Mouse (Mus musculus) liver (tissue): Measurements from ENCODE around the gene Slc22a15.

Experiments used
- DNase-seq: peaks from one replicate; pipeline ENCODE4 v3.0.0-alpha.2; 2020; ENCODE audit warnings: mixed read lengths

Slc22a15 gene

DNA sequence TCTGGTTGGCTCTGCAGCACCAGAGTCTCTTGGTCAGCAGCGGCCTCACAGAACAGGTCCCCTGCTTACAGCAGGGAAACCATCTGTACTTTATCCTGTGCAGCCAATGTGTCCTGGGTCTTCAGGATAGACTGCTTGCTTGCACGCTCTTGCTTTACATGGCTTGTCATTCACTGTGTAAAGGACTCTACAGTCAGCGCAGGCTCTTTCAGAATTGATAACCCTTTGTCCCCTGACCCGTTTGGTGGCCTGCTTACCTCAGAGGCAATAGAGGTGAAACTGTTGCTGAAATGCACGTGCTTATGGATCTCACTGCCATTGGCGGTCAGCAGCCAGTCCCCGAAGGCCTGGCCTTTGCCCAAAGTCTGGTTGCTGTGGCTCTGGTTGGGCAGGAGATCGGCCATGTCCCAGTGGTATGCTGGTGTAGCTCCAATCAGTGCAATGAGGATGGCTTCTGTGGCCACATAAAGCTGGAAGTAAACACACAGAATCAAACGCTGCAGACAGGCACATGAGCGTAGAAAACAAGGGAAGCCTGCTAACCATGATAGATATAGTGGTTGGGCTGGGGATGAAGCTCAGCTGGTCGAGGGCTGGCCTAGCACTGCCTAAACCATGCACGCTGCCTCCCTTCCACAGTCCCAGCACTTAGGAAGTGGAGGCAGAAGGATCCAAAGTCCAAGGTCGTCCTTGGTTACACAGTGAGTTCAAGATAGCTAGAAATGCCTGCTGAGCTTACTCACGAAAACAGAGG is 9.0 kb downstream of the Slc22a15 start:
- DNase-seq, result peak; percentile 38

DNA sequence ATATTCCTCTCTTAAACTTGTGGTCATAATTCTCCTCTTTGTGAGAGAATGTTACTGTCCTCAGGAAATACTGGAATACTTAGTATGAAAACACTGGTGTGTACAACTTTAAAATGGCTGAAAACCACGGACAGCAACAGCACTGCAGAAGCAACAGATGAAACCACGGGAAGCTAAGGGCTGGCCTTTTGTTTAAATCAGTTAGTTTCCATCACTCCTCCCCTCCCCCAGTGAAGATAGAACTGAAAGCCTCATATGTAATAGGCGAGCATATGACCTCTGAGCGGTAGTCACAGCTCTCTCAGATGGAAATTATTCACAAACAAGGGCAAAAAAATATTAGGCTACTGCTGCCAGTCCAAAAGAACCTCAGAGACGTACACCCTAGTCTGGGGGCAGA is 10.0 kb downstream of the Slc22a15 start:
- DNase-seq, result no peak

GRCm38 (mm10) chr3:101912041-101912440 is 12.2 kb downstream of the Slc22a15 start:
- no peak for DNase-seq

- no peak for DNase-seq
These were observed 17.2 kb downstream of the Slc22a15 start for GRCm38 (mm10) chr3:101907049-101907448.

- no peak for DNase-seq
These were observed 19.5 kb downstream of the Slc22a15 start for GRCm38 (mm10) chr3:101904776-101905175.

GRCm38 (mm10) chr3:101903091-101903490 is 21.2 kb downstream of the Slc22a15 start:
- no peak for DNase-seq

- DNase-seq, result no peak
These were observed 21.9 kb downstream of the Slc22a15 start for GRCm38 (mm10) chr3:101902344-101902743.

DNA sequence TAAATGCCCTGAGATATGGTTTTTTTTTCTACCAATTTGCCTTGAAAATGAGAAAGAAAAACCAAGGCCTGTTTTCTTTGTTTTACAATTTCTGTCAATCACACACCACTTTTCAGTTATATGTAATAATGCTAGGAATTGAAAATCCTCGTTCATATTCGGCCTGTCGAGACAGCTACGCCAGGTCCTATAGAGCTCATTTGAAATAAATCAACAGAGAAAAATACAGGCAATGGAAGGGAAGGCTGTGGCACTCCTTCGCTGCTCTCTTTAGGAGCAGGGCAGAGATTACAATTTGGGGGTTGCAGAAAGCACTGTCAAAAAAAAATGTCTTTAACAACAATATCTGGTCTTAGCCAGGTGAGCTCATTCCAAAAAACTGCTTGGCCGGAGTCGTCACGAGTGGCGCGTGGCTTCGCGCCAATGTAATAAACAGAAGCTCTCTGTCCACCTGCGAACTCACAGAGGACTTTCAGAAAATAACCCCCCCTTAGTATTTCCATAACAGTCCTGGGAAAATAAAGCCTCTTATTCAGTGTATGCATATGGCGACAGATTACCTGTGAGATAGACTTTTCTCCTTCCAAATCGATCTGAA is 26.8 kb downstream of the Slc22a15 start:
- no peak for DNase-seq

DNA sequence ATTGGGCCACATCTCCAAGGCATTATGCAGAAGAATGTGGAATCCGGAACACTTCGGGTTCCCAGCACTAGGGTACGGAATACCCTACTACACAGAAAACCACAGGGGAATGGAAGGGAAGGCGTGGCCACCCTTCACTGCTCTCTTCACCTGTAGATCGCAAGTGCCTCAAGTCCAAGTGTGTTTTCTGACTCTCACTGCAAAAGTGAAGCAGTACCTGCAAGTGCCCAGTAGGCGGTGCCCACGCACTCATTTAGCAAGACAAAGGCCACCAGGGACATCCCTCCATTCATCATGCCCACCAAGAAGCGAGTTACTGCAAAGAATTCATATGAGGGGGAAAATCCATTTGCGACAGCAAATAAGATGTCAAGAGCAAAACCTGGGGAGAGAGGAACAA is 27.4 kb downstream of the Slc22a15 start:
- peak; percentile 68 for DNase-seq

DNA sequence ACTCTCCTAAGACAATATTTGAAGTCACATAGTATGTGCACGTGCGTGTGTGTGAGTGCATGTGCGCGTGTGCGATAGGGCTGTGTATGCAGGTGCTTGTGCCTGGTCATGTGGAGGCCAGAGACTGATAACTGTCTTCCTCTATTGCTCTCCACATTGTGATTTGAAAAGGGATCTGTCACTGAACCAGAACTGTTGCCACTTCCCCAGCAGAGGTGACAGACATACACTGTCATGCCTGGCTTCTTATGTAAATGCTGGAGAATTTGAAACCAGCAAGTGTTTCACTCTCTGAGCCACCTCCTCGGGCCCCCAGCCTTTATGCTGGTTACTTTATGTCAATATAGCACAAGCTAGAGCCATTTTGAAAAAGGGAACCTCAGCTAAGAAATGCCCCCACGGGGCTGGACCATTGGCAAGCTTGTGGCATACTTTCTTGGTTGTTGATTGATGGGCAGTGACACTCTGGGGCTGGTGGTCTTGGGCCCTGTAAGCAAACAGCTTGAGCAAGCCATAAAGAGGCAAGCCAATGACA is 28.8 kb downstream of the Slc22a15 start:
- no peak for DNase-seq

DNA sequence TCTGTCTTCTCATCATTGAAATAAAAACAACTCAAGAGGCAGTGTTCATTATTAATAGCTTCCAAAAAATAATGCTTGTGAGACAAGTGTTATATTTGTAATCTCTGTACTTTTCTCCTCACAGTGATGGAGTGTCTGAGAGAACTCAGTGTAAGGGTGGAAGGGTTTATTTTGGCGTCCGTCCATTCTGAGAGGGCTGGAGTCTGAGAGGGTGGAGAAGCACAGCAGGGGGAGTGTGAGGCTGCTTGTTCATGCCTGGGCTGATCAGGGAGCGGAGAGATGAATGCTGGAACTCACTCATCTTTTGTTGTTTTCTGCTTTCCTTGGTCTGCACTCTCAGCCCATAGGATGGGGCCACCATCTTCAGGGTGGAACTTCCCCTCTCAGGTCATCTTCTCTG is 38.7 kb downstream of the Slc22a15 start:
- no peak for DNase-seq

DNA sequence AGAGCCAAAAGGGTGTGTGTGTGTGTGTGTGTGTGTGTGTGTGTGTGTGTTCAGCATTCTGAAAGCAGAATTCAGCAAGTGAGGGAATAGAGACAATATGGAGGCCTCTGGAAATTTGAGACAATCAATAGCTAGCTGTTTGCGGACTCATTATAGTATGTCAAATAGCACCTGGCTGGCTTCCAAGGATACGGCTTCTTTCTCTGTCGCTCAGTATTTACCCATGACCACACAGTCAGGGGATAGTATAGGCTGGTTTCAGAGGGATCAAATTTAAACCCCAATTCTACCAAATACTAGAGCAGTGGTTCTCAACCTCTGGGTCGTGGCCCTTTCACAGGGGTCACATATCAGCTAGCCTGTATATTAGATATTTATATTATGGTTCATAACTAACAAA is 39.2 kb downstream of the Slc22a15 start:
- no peak for DNase-seq

DNA sequence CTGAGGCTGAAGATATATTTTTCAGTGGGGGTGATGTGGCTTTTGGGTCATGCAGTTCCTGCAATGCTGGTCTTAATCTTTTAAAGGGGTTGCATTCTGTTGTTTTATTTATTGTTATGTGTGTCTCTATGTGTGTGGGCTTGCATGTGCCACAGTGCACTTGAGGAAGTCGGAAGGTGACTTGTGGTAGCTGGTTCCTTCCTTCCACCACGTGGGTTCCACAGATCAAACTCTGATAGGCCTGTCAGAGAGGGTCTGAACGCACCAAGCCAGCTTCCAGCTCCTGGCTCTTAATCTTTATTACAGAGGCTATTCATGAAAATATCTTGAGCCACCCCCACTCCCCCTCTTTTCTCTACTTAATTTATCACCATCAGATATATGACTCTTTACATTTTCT is 40.4 kb downstream of the Slc22a15 start:
- no peak for DNase-seq

DNA sequence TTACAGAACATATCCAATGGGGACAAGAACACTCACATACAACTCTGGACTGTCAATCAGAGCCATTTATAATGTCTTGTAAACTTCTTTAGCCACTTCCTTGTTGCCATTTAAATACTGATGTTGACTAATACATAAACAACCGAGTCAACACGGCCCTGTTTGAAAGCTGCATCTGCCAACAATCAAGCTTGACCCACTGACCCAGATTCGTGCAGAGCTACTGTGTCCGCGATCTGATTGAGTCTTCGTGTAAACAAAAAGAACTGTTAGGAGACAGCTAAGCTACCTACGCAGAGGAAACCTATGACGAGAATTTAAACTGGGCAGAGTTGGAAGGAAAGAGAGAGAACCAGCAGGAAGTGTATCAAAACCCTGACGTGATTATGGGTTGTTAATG is 42.5 kb downstream of the Slc22a15 start:
- DNase-seq, result no peak

DNA sequence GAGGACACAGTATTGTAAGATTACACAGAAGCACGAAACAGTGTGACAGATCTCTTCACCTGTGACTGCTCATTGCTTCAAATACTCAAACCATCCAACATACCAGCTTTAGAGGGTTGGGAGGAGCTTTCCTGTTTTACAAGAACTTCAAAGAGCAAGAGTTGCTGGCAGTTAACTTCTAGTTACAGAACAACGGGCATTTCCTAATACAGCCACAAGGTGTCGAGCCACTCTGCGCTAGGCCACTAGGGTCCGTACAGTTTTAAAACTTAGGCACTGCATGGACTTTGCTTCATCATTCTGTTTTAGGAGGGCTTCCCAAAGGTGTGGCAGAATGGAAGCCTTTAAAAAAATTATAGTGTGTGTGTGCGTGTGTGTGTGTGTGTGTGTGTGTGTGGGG is 43.4 kb downstream of the Slc22a15 start:
- no peak for DNase-seq

- no peak for DNase-seq
These were observed 46.1 kb downstream of the Slc22a15 start for GRCm38 (mm10) chr3:101878136-101878535.

GRCm38 (mm10) chr3:101876459-101877285 is 47.6 kb downstream of the Slc22a15 start:
- no peak for DNase-seq

GRCm38 (mm10) chr3:101875258-101875920 is 48.9 kb downstream of the Slc22a15 start:
- DNase-seq, result no peak

- no peak for DNase-seq
These were observed 51.1 kb downstream of the Slc22a15 start for GRCm38 (mm10) chr3:101873061-101873675.

GRCm38 (mm10) chr3:101871951-101872350 is 52.3 kb downstream of the Slc22a15 start:
- DNase-seq, result no peak

DNA sequence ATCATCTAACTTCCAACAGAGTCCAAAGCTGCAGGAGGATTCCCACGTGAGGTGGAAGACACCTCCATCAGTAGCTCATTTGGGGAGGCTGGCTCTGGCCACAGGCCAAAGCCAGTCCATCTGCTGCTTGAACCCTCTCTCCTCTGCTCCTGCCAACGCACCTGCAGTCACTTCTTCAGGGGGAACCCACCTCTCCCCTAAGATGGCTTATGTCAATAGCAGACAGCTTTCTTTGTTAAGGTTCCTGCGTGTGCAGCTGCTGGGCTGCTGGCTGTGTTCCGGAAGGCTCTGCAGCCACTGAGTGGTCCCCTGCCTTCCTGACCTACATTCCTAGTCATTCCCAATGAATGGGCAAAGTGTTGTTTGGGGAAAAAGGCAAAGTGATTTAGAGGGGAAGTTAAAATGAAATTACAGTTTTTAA is 57.2 kb downstream of the Slc22a15 start:
- DNase-seq, result no peak

GRCm38 (mm10) chr3:101861856-101862255 is 62.4 kb downstream of the Slc22a15 start:
- DNase-seq, result no peak
